Mouse (Mus musculus) ES-E14 (cell line): ENCODE results near the gene Ccdc8.

ENCODE experiments used
- CHD2 ChIP-seq: IDR thresholded peaks from 2 replicates; pipeline ENCODE4 v1.6.1; 2014; ENCODE audit warnings: mild to moderate bottlenecking, low read depth, low read length, inconsistent platforms
- MAFK ChIP-seq: IDR thresholded peaks from 2 replicates; pipeline ENCODE4 v1.6.1; 2014; ENCODE audit warnings: mild to moderate bottlenecking, low read depth, low read length, inconsistent platforms; ENCODE audit not compliant: insufficient read depth

GRCm38 (mm10) chr7:17019426-17020166, 27.1 kb downstream of the Ccdc8 start:
- no peak for TF ChIP-seq CHD2
- TF ChIP-seq MAFK, result no peak
